Mouse (Mus musculus) mouse embryonic stem cell (cell line): ENCODE measurements around the gene Zfp362.

Experiments used
- in situ Hi-C, 2 experiments: fragments of 300-500 bp; cut with MboI; formaldehyde crosslinking; loops; 1 replicate in 1 of 2; 3 replicates in 1 of 2; pipeline ENCODE4 v1.14.3; 2019 to 2020; ENCODE audit warnings: low sequenced_read_pairs in 2 of 2, low pct_unique_long_range_greater_than_20kb in 1 of 2, mixed read lengths in 1 of 2; ENCODE audit not compliant: unreplicated experiment in 1 of 2

Gene Zfp362

GRCm38 (mm10) chr4:128737825-128738610, 67.8 kb downstream of the Zfp362 start:
- in situ Hi-C loops, result no loop called here

- in situ Hi-C loops, result no loop called here
Measured at GRCm38 (mm10) chr4:128737137-128737589, 68.7 kb downstream of the Zfp362 start.

- in situ Hi-C loops, result no loop called here
Measured at GRCm38 (mm10) chr4:128734721-128735671, 70.8 kb downstream of the Zfp362 start.

GRCm38 (mm10) chr4:128734217-128734616, 71.6 kb downstream of the Zfp362 start:
- in situ Hi-C loops, result no loop called here

GRCm38 (mm10) chr4:128733496-128733895, 72.3 kb downstream of the Zfp362 start:
- in situ Hi-C loops, result no loop called here

- in situ Hi-C loops, result no loop called here
Measured at GRCm38 (mm10) chr4:128732794-128733193, 73.1 kb downstream of the Zfp362 start.

- in situ Hi-C loops, result no loop called here
Measured at GRCm38 (mm10) chr4:128730271-128730670, 75.6 kb downstream of the Zfp362 start.

- in situ Hi-C loops, result no loop called here
Measured at GRCm38 (mm10) chr4:128729709-128730037, 76.2 kb downstream of the Zfp362 start.

GRCm38 (mm10) chr4:128729033-128729708, 76.7 kb downstream of the Zfp362 start:
- in situ Hi-C loops, result no loop called here

- in situ Hi-C loops, result no loop called here
Measured at GRCm38 (mm10) chr4:128728431-128728851, 77.4 kb downstream of the Zfp362 start.

GRCm38 (mm10) chr4:128727721-128728430, 78.0 kb downstream of the Zfp362 start:
- in situ Hi-C loops, result no loop called here

GRCm38 (mm10) chr4:128727019-128727720, 78.7 kb downstream of the Zfp362 start:
- in situ Hi-C loops, result no loop called here

- in situ Hi-C loops, result no loop called here
Measured at GRCm38 (mm10) chr4:128724059-128724458, 81.8 kb downstream of the Zfp362 start.

GRCm38 (mm10) chr4:128723431-128723830, 82.4 kb downstream of the Zfp362 start:
- in situ Hi-C loops, result no loop called here
